Mouse (Mus musculus): ENCODE measurements at regions not wholly inside any gene's neighbourhood (a gene's known extent, or its start where the extent isn't known, plus 50 kb on each side); places are given as distances from the start of the nearest gene placed in this dataset.

GRCm38 (mm10) chr5:11983452-11983851 lies 65.6 kb downstream of the 4933402N22Rik start:
- no peak for DNase-seq (ENCODE audit: extremely low spot score in 1 of 2, low spot score in 1 of 2)

- DNase-seq (ENCODE audit: extremely low spot score in 1 of 2, low spot score in 1 of 2), result no peak
Observed at GRCm38 (mm10) chr5:11989140-11989539, 71.3 kb downstream of the 4933402N22Rik start.

GRCm38 (mm10) chr5:12000777-12001176 lies 82.9 kb downstream of the 4933402N22Rik start:
- no peak for DNase-seq (ENCODE audit: extremely low spot score in 1 of 2, low spot score in 1 of 2)

GRCm38 (mm10) chr5:12006473-12006872 lies 88.6 kb downstream of the 4933402N22Rik start:
- DNase-seq (ENCODE audit: extremely low spot score in 1 of 2, low spot score in 1 of 2), result no peak

- no peak for DNase-seq (ENCODE audit: extremely low spot score in 1 of 2, low spot score in 1 of 2)
Observed at GRCm38 (mm10) chr5:12016332-12016731, 98.5 kb downstream of the 4933402N22Rik start.

- DNase-seq (ENCODE audit: extremely low spot score in 1 of 2, low spot score in 1 of 2), result no peak
Observed at GRCm38 (mm10) chr5:12020489-12020888, 102.6 kb downstream of the 4933402N22Rik start.

GRCm38 (mm10) chr5:12024705-12025383 lies 107.0 kb downstream of the 4933402N22Rik start:
- no peak for DNase-seq (ENCODE audit: extremely low spot score in 1 of 2, low spot score in 1 of 2)

- peak; percentile 8 to 67 for DNase-seq (ENCODE audit: extremely low spot score in 1 of 2, low spot score in 1 of 2)
Observed at GRCm38 (mm10) chr5:12030002-12030401, 112.2 kb downstream of the 4933402N22Rik start.

- DNase-seq (ENCODE audit: extremely low spot score in 1 of 2, low spot score in 1 of 2), result no peak
Observed at GRCm38 (mm10) chr5:12049806-12050205, 132.0 kb downstream of the 4933402N22Rik start.

- DNase-seq (ENCODE audit: extremely low spot score in 1 of 2, low spot score in 1 of 2), result no peak
Observed at GRCm38 (mm10) chr5:12080191-12080590, 162.3 kb downstream of the 4933402N22Rik start.

- no peak for DNase-seq (ENCODE audit: extremely low spot score in 1 of 2, low spot score in 1 of 2)
Observed at GRCm38 (mm10) chr5:12093680-12094079, 175.8 kb downstream of the 4933402N22Rik start.

- no peak for DNase-seq (ENCODE audit: extremely low spot score in 1 of 2, low spot score in 1 of 2)
Observed at GRCm38 (mm10) chr5:12116587-12117354, 198.9 kb downstream of the 4933402N22Rik start.

GRCm38 (mm10) chr5:12124935-12125334 lies 207.1 kb downstream of the 4933402N22Rik start:
- DNase-seq (ENCODE audit: extremely low spot score in 1 of 2, low spot score in 1 of 2), result no peak

GRCm38 (mm10) chr5:12127484-12128265 lies 209.8 kb downstream of the 4933402N22Rik start:
- DNase-seq (ENCODE audit: extremely low spot score in 1 of 2, low spot score in 1 of 2), result no peak

GRCm38 (mm10) chr5:12138961-12139360 lies 221.1 kb downstream of the 4933402N22Rik start:
- no peak for DNase-seq (ENCODE audit: extremely low spot score in 1 of 2, low spot score in 1 of 2)

GRCm38 (mm10) chr5:12153295-12153694 lies 229.9 kb upstream of the Sema3d start:
- DNase-seq (ENCODE audit: extremely low spot score in 1 of 2, low spot score in 1 of 2), result no peak

- no peak for DNase-seq (ENCODE audit: extremely low spot score in 1 of 2, low spot score in 1 of 2)
Observed at GRCm38 (mm10) chr5:12154551-12155091, 228.6 kb upstream of the Sema3d start.

- DNase-seq (ENCODE audit: extremely low spot score in 1 of 2, low spot score in 1 of 2), result no peak
Observed at GRCm38 (mm10) chr5:12191681-12192080, 191.5 kb upstream of the Sema3d start.

- DNase-seq (ENCODE audit: extremely low spot score in 1 of 2, low spot score in 1 of 2), result no peak
Observed at GRCm38 (mm10) chr5:12207452-12207851, 175.7 kb upstream of the Sema3d start.

GRCm38 (mm10) chr5:12209631-12210030 lies 173.6 kb upstream of the Sema3d start:
- DNase-seq (ENCODE audit: extremely low spot score in 1 of 2, low spot score in 1 of 2), result no peak

GRCm38 (mm10) chr5:12213448-12213847 lies 169.7 kb upstream of the Sema3d start:
- no peak for DNase-seq (ENCODE audit: extremely low spot score in 1 of 2, low spot score in 1 of 2)

All from layer of hippocampus, postnatal 25 days (tissue).